Mouse (Mus musculus) testis, postnatal 14 days (tissue): Measurements from ENCODE around the gene Fxr2.
"Not testable (repeated sequence)": the region's sequence is repeated elsewhere in the genome, so short reads cannot be mapped to it uniquely, and the experiment has no call there.

ENCODE experiments used
- DNase-seq: peaks from one replicate; pipeline ENCODE4 v3.0.0; 2021; ENCODE audit warnings: low spot score

Gene Fxr2

GRCm38 (mm10) chr11:69684128-69684745, 51.4 kb downstream of the Fxr2 start:
- no peak for DNase-seq

- no peak for DNase-seq
These were observed 52.1 kb downstream of the Fxr2 start for GRCm38 (mm10) chr11:69684936-69685335.

GRCm38 (mm10) chr11:69685526-69686148, 52.8 kb downstream of the Fxr2 start, which contains the start of gene Tnfsf13:
Gene Tnfsf13, minus strand, starts transcription at chr11:69685784.
- DNase-seq: peak; percentile 77

- peak; percentile 75 for DNase-seq
These were observed 53.6 kb downstream of the Fxr2 start for GRCm38 (mm10) chr11:69686377-69686776.

GRCm38 (mm10) chr11:69687061-69687460, 54.3 kb downstream of the Fxr2 start:
- DNase-seq: no peak

- DNase-seq: no peak
These were observed 57.1 kb downstream of the Fxr2 start for GRCm38 (mm10) chr11:69689891-69690290.

- DNase-seq: no peak
These were observed 59.5 kb downstream of the Fxr2 start for GRCm38 (mm10) chr11:69692196-69692811.

- no peak for DNase-seq
These were observed 60.1 kb downstream of the Fxr2 start for GRCm38 (mm10) chr11:69692863-69693262.

- DNase-seq: no peak
These were observed 60.7 kb downstream of the Fxr2 start for GRCm38 (mm10) chr11:69693421-69693965.

- DNase-seq: no peak
These were observed 62.2 kb downstream of the Fxr2 start for GRCm38 (mm10) chr11:69695046-69695360.

GRCm38 (mm10) chr11:69695361-69696181, 62.8 kb downstream of the Fxr2 start, which contains the start of the genes Tnfsf12 and Tnfsfm13:
Gene Tnfsf12, minus strand, starts transcription at chr11:69695849.
Gene Tnfsfm13, minus strand, starts transcription at chr11:69696098.
- peak; percentile 59 for DNase-seq

- DNase-seq: no peak
These were observed 64.6 kb downstream of the Fxr2 start for GRCm38 (mm10) chr11:69697396-69697795.

- no peak for DNase-seq
These were observed 65.8 kb downstream of the Fxr2 start for GRCm38 (mm10) chr11:69698574-69698973.

- no peak for DNase-seq
These were observed 66.8 kb downstream of the Fxr2 start for GRCm38 (mm10) chr11:69699595-69699994.

- DNase-seq: not testable (repeated sequence)
These were observed 70.1 kb downstream of the Fxr2 start for GRCm38 (mm10) chr11:69702886-69703285.
